Mouse (Mus musculus): ENCODE measurements around the gene Apbb2.
"Not testable (repeated sequence)": the region's sequence is repeated elsewhere in the genome, so short reads cannot be mapped to it uniquely, and the experiment has no call there.

The Apbb2 gene

GRCm38 (mm10) chr5:66302085-66302815, 316.3 kb downstream of the Apbb2 start:
- no peak for DNase-seq (ENCODE audit: low read depth, low spot score)

DNA sequence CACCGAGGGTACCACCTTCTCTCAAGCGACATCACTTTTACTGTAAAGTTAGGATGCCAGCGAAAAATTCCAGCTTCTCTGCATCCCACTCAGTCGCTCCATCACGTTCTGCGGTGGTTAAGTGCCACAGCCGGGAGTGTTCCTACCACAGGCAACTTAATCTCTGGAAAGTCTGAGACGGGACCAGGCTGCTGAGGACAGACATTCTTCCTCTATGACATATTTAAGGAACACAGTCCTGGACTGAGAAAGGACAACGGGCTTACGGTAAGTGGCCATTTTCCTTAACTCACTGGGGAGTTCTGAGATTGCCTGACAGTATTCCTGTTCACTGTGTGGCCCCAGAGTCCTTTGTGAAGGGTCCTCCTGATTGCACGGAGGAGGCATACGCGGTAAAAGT, 318.0 kb downstream of the Apbb2 start:
- DNase-seq (ENCODE audit: low read depth, low spot score), result no peak

DNA sequence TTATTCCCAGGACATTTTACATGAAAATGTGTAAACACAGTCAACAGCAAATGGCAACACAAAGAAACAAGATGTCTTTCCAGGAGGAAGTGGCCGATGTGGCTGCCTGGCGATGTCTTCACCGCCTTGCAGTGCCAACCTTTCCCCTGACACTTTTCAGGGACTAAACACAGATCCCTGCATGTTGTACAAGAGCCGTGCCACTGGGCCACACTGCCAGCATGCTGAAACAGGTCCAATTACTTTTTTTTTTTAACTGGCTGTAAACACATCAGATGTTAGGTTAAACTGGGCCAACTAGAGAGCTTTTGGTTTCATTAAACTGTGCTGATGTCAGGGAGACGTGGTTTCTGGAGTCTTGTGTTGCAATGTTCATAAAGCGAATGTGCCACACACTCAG, 319.7 kb downstream of the Apbb2 start:
- no peak for DNase-seq (ENCODE audit: low read depth, low spot score)

GRCm38 (mm10) chr5:66296116-66296515, 322.5 kb downstream of the Apbb2 start:
- no peak for DNase-seq (ENCODE audit: low read depth, low spot score)

- no peak for DNase-seq (ENCODE audit: low read depth, low spot score)
Measured at GRCm38 (mm10) chr5:66294952-66295351, 323.6 kb downstream of the Apbb2 start.

GRCm38 (mm10) chr5:66294106-66294625, 324.4 kb downstream of the Apbb2 start:
- no peak for DNase-seq (ENCODE audit: low read depth, low spot score)

DNA sequence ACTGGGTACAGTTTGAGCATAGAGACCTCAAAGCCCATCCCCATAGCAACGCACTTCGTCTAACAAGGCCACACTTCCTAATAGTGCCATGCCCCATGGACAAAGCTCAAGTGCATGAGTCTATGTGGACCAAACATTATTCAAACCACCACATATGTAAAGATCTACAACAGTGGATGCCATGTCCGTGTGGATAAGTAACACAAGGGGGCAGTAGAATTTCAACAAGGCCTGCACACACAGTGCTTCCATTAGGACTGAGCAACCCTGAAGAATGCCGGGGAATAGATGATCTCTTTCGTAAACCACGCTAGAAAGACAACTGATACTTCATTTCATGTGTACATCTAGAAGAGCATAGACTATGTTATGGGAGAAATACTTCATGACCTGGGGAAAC, 337.8 kb downstream of the Apbb2 start:
- no peak for DNase-seq (ENCODE audit: low read depth, low spot score)

DNA sequence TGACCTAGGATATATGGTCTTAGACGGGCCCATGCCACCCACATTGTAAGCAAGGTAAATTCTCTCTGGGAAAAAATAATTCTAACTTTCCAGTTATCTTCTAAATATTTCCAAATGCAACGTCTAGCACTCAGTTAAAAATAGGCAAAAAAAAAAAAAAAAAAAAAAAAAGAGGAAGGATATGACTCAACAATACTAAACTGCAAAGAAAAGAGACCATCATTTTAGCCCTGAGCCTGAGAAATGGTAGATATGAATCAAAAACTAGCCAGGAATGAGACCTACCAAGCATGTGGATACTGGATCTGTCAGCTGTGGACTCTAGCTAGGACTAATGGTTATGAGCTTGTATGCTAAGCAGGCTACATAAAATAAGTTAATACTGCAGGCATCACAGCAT, 338.9 kb downstream of the Apbb2 start:
- no peak for DNase-seq (ENCODE audit: low read depth, low spot score)

DNA sequence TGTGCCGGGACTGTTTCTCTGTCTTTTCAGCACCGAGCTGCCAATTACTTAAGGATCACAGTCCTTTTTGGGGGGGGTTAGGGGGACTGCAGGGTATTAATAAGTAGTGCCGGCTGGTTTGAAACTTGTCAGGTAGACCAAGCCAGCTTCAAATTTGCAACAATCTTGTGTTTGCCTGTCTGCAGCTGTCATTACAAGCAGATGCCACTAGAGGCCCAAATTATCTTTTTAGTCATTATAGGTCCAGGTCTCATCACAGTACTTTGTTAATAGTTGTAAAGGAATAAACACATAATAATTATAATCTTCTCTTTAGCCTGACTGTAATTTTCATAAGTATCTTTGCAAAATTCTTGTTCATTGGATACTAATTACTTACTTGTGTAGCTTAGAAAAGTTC, 344.2 kb downstream of the Apbb2 start:
- DNase-seq (ENCODE audit: low read depth, low spot score), result no peak

- DNase-seq (ENCODE audit: low read depth, low spot score), result peak; percentile 17
Measured at GRCm38 (mm10) chr5:66271141-66271540, 347.4 kb downstream of the Apbb2 start.

- DNase-seq (ENCODE audit: low read depth, low spot score), result no peak
Measured at GRCm38 (mm10) chr5:66269616-66270015, 349.0 kb downstream of the Apbb2 start.

DNA sequence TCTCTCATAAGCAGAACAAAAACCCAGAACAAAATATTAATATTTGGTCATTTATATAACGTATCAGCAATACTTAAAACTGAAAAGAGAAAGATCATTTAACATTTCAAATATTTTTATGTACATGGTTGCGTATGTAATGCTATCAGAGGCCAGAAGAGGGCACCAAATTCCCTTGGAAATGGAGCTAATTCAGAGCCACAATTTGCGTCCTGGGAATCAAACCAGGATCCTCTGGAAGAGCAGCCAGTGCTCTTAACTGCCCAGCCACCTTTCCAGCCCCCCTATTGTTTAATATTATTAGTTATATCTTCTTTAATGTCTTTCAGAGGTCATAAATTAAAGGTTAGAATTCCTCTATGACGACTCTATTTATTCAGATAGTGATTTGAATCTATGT, 355.2 kb downstream of the Apbb2 start:
- DNase-seq (ENCODE audit: low read depth, low spot score), result peak; percentile 59

DNA sequence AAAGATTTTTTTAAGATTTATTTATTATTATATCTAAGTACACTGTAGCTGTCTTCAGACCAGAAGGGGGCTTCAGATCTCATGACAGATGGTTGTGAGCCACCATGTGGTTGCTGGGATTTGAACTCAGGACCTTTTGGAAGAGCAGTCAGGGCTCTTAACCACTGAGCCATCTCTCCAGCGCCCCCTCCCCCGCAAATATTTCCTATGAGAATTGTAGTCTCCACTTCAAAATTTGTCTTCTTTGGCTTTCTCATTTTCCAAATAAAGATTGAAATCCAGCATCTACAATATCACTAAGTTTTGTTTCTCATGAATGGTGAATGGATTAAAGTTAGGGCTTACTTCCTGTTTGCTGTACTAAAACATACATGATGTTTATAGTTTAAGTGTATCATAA, 356.1 kb downstream of the Apbb2 start:
- DNase-seq (ENCODE audit: low read depth, low spot score), result no peak

GRCm38 (mm10) chr5:66259756-66260448, 358.7 kb downstream of the Apbb2 start, which contains the start of gene Nsun7:
Nsun7 (plus strand) TSS chr5:66259897.
- peak; percentile 71 for DNase-seq (ENCODE audit: low read depth, low spot score)

GRCm38 (mm10) chr5:66259431-66259755, 359.2 kb downstream of the Apbb2 start:
- not testable (repeated sequence) for DNase-seq (ENCODE audit: low read depth, low spot score)

DNA sequence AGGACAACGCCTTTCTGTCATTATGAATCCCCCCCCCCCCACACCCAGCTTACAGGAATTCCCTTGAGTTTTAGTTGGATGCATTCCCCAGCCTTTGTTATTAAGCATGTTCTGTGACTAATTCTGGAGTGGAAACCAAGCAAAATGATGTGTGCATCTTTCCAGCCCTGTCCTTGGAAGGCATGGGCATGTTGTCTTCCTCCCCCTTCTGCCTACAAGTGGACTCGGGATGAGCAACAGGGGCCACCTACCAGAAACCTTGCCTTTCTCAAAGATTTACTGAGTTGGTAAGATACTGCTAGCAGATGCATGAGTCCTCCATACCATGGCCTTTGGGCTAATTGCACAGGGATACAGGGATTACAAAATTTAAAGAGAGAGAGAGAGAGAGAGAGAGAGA, 359.6 kb downstream of the Apbb2 start:
- DNase-seq (ENCODE audit: low read depth, low spot score), result no peak

DNA sequence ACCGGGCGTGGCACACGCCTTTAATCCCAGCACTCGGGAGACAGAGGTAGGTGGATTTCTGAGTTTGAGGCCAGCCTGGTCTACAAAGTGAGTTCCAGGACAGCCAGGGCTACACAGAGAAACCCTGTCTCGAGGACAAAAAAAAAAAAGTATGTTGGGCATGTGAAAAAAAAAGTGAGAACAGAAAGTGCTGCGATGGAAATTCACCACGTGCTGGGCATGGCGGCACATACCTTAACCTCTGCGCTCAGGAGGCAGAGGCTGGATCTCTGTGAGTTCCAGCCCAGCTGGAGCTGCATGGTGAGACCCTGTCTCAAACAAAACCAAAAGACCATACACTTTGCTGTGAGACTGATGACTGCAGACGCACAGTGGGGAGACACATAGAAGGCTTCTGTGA, 363.5 kb downstream of the Apbb2 start:
- DNase-seq (ENCODE audit: low read depth, low spot score), result no peak

- no peak for DNase-seq (ENCODE audit: low read depth, low spot score)
Measured at GRCm38 (mm10) chr5:66253219-66253618, 365.4 kb downstream of the Apbb2 start.

All from mesoderm, embryonic 11.5 days (tissue).